Mouse (Mus musculus): Measurements from ENCODE around the gene Kcnma1. TPM values are rescaled to one million over a fixed set of nuclear protein-coding genes. Genes with fewer than 3 reads are reported as not detected.

Kcnma1 gene
- total and polyA plus RNA-seq, 3 experiments: not detected

- Histone ChIP-seq H3K4me1 (ENCODE audit: control insufficient read depth in 1 of 2, insufficient read depth in 2 of 2, low read length in 2 of 2) (no peaks in the 10 kb centered on the region), H3K79me2 (ENCODE audit: control insufficient read depth, insufficient read depth, low read length, poor library complexity) (no peaks in the 10 kb centered on the region), H3K27me3 (ENCODE audit: control insufficient read depth in 1 of 2, insufficient read depth in 2 of 2, low read length in 2 of 2) (no peaks in the 10 kb centered on the region), H3K36me3 (ENCODE audit: control insufficient read depth in 1 of 2, insufficient read depth in 2 of 2, low read length in 2 of 2) (no peaks in the 10 kb centered on the region), H3K9me3 (replicated peaks; ENCODE audit: insufficient read depth, low read length) (no peaks in the 10 kb centered on the region), H3K27ac (ENCODE audit: control insufficient read depth, low read depth, low read length) (no peak overlapping the region), H3K4me3 (ENCODE audit: control insufficient read depth in 1 of 2, insufficient read depth in 1 of 2, low read depth in 2 of 2, low read length in 2 of 2) (no peak overlapping the region), H3K9ac (ENCODE audit: control insufficient read depth, low read depth, low read length, poor library complexity, severe bottlenecking) (no peak overlapping the region)
- no peak for TF ChIP-seq ZKSCAN1 (IDR thresholded peaks at IDR 0.05; ENCODE audit: low read depth, low read length)
- no peak for TF ChIP-seq MAFK (IDR thresholded peaks at IDR 0.05; ENCODE audit: borderline replicate concordance, low read depth, low read length)
- TF ChIP-seq NRF1 (IDR thresholded peaks at IDR 0.05; ENCODE audit: insufficient read depth, low read depth, low read length, poor library complexity, severe bottlenecking): no peak
- no peak for TF ChIP-seq TAL1 (IDR thresholded peaks at IDR 0.05; ENCODE audit: low read length)
- no peak for TF ChIP-seq MXI1 (IDR thresholded peaks at IDR 0.05; ENCODE audit: low read depth, low read length)
- no peak for TF ChIP-seq GABPA (IDR thresholded peaks at IDR 0.05; ENCODE audit: low read depth, low read length)
- TF ChIP-seq MAZ (IDR thresholded peaks at IDR 0.05; ENCODE audit: low read depth, low read length): no peak
- no peak for TF ChIP-seq JUND (IDR thresholded peaks at IDR 0.05; ENCODE audit: low read depth, low read length)
- no peak for DNase-seq (ENCODE audit: low read depth, low spot score)
Observed at GRCm38 (mm10) chr14:24032201-24032600, 17.9 kb upstream of the Kcnma1 start.

- H3K27me3 ChIP-seq (ENCODE audit: control insufficient read depth in 1 of 2, insufficient read depth in 2 of 2, low read length in 2 of 2): no peaks in the 10 kb centered on the region
- no peak for DNase-seq (ENCODE audit: low read depth, low spot score)
- no peak overlapping the region for H3K27ac ChIP-seq (ENCODE audit: control insufficient read depth, low read depth, low read length)
- no peak for TF ChIP-seq ELF1 (IDR thresholded peaks at IDR 0.05; ENCODE audit: low read depth, low read length)
- TF ChIP-seq ZNF384 (IDR thresholded peaks at IDR 0.05; ENCODE audit: low read depth, low read length): no peak
- no peak for TF ChIP-seq MAFK (IDR thresholded peaks at IDR 0.05; ENCODE audit: borderline replicate concordance, low read depth, low read length)
- no peak for TF ChIP-seq HCFC1 (IDR thresholded peaks at IDR 0.05; ENCODE audit: low read depth, low read length)
- TF ChIP-seq BHLHE40 (IDR thresholded peaks at IDR 0.05; ENCODE audit: borderline replicate concordance, low read depth, low read length): no peak
- no peak for TF ChIP-seq MYB (IDR thresholded peaks at IDR 0.05; ENCODE audit: low read depth, low read length)
- TF ChIP-seq ZMIZ1 (IDR thresholded peaks at IDR 0.05; ENCODE audit: low read depth, low read length): no peak
- TF ChIP-seq RAD21 (IDR thresholded peaks at IDR 0.05; ENCODE audit: low read depth, low read length): no peak
- TF ChIP-seq SMC3 (IDR thresholded peaks at IDR 0.05; ENCODE audit: low read depth, low read length): no peak
- TF ChIP-seq ZC3H11A (IDR thresholded peaks at IDR 0.05; ENCODE audit: low read depth, low read length): no peak
- no peak for TF ChIP-seq ETS1 (IDR thresholded peaks at IDR 0.05; ENCODE audit: low read depth, low read length)
- no peak for TF ChIP-seq MEF2A (IDR thresholded peaks at IDR 0.05; ENCODE audit: extremely low read depth, insufficient replicate concordance, low read depth, low read length, poor library complexity, severe bottlenecking)
- no peak for TF ChIP-seq RCOR1 (IDR thresholded peaks at IDR 0.05; ENCODE audit: low read depth, low read length)
- TF ChIP-seq MAX (IDR thresholded peaks at IDR 0.05; ENCODE audit: low read length): no peak
- no peak for TF ChIP-seq POLR2AphosphoS5 (IDR thresholded peaks at IDR 0.05; ENCODE audit: borderline replicate concordance, low read depth, low read length)
- no peak for TF ChIP-seq MXI1 (IDR thresholded peaks at IDR 0.05; ENCODE audit: low read depth, low read length)
- H3K36me3 ChIP-seq (ENCODE audit: control insufficient read depth in 1 of 2, insufficient read depth in 2 of 2, low read length in 2 of 2): no peaks in the 10 kb centered on the region
- no peaks in the 10 kb centered on the region for H3K9me3 ChIP-seq (replicated peaks; ENCODE audit: insufficient read depth, low read length)
- H3K4me3 ChIP-seq (ENCODE audit: control insufficient read depth in 1 of 2, insufficient read depth in 1 of 2, low read depth in 2 of 2, low read length in 2 of 2): no peak overlapping the region
- no peaks in the 10 kb centered on the region for H3K4me1 ChIP-seq (ENCODE audit: control insufficient read depth in 1 of 2, insufficient read depth in 2 of 2, low read length in 2 of 2)
- H3K79me2 ChIP-seq (ENCODE audit: control insufficient read depth, insufficient read depth, low read length, poor library complexity): no peaks in the 10 kb centered on the region
- no peak overlapping the region for H3K9ac ChIP-seq (ENCODE audit: control insufficient read depth, low read depth, low read length, poor library complexity, severe bottlenecking)
Observed at GRCm38 (mm10) chr14:24020718-24021117, 6.4 kb upstream of the Kcnma1 start.

Measured in MEL (cell line).